In the genomic region with DNA sequence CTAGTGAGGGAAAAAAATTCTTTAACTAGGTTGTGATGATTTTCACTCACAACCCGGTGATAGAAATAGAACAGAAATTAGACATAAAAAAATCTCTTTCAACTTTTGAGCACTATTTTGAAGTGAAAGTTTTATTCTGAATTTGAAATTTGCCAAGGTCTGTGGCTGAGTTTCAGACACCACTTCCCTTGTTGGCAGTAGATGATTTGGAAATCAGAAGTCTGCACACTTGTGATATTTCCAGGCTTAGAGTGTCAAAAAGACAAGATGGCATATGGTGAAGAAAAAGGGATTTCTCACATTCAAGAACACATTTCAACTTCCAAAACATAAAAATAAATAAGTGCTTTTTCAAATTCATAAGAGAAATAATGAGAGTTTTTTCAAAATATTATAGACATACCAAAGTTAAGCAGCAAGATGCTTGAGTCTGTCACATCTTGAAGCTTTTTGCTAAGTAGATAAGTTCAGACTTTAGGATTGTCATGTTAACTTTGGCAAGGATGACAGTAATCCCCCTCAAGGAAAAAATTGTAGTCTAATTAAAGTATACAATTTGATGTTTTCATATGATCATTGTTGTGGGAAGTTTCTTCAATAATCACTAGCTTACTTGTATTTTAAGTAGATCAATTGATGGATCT, we compare ENCODE assay signal across 27 mouse cellular contexts.
DNase-seq lines count a peak whose midpoint lies in the region; ATAC-seq lines count a peak whose summit lies in the region.
"Had no signal": no experiment of that assay in that cellular context is flagged by ENCODE, and none has a peak within 500 bp of the region (broad histone marks: within the 10 kb centered on the region; RNA-seq: fewer than 3 reads in every experiment).

No protein-coding gene starts in this region.

- no peak for DNase-seq in forebrain, embryonic 10.5 days (ENCODE audit: extremely low spot score, low spot score)
- DNase-seq in frontal cortex, postnatal 36 days (ENCODE audit: low spot score in 2 of 2), result peak; percentile 1 to 36
- no peak for DNase-seq in frontal cortex, postnatal 10 days (ENCODE audit: low spot score in 2 of 2)
- peak; percentile 10 for DNase-seq in right cerebral cortex, adult 18-20 months
- no peak for DNase-seq in right cerebral cortex, postnatal 4 days
- no peak for DNase-seq in right cerebral cortex, postnatal 14 days
- DNase-seq: adrenal gland, adult 2 months; adrenal gland, postnatal 36 days; cerebellum, adult 11 months; cerebellum, adult 9-10 months; embryo, embryonic 11 days; gastrocnemius, postnatal 10 days; heart, postnatal 14 days; kidney, adult 11 months; kidney, postnatal 14 days; liver; lung, embryonic 14.5 days; lung, postnatal 14 days had no signal

- WGBS in forebrain, embryonic 13.5 days, result 86% methylated on average over 1 of the region's 1 CpGs
- WGBS in forebrain, embryonic 10.5 days, result 89% methylated on average over 1 of the region's 1 CpGs

- H3K36me3 ChIP-seq in forebrain, embryonic 13.5 days (ENCODE audit: poor library complexity, severe bottlenecking), result no peaks in the 10 kb centered on the region
- no peaks in the 10 kb centered on the region for H3K36me3 ChIP-seq in forebrain, embryonic 10.5 days (replicated peaks)
- H3K36me3 ChIP-seq: embryonic facial prominence, embryonic 12.5 days; hindbrain, embryonic 10.5 days; hindbrain, embryonic 15.5 days had no signal

- H3K9ac ChIP-seq in forebrain, embryonic 13.5 days, result no peak overlapping the region
- H3K9ac ChIP-seq: embryonic facial prominence, embryonic 12.5 days; hindbrain, embryonic 15.5 days; liver, embryonic 14.5 days; lung, embryonic 14.5 days had no signal

- no peak overlapping the region for H3K4me3 ChIP-seq in forebrain, embryonic 13.5 days
- H3K4me3 ChIP-seq in forebrain, embryonic 10.5 days, result no peak overlapping the region
- H3K4me3 ChIP-seq: embryonic facial prominence, embryonic 12.5 days; hindbrain, embryonic 10.5 days; hindbrain, embryonic 15.5 days had no signal

- no peak overlapping the region for H3K27ac ChIP-seq in forebrain, embryonic 13.5 days
- H3K27ac ChIP-seq in forebrain, embryonic 10.5 days, result no peak overlapping the region
- H3K27ac ChIP-seq: embryonic facial prominence, embryonic 12.5 days; hindbrain, embryonic 10.5 days; hindbrain, embryonic 15.5 days; liver, embryonic 14.5 days had no signal

- ATAC-seq in forebrain, embryonic 13.5 days, result peak; percentile 43; the same call in 1 of the 2 replicates
- ATAC-seq: activated CD4-positive, CD25-positive, alpha-beta regulatory T cell, adult 4 months; inflammation-experienced regulatory T-cells, adult 6 months; midbrain, embryonic 16.5 days had no signal

- H3K9me3 ChIP-seq in forebrain, embryonic 13.5 days (replicated peaks), result no peaks in the 10 kb centered on the region
- H3K9me3 ChIP-seq in forebrain, embryonic 10.5 days, result no peaks in the 10 kb centered on the region
- H3K9me3 ChIP-seq: embryonic facial prominence, embryonic 12.5 days; hindbrain, embryonic 10.5 days; hindbrain, embryonic 15.5 days had no signal

- H3K27me3 ChIP-seq in forebrain, embryonic 13.5 days, result no peaks in the 10 kb centered on the region
- H3K27me3 ChIP-seq in forebrain, embryonic 10.5 days (ENCODE audit: poor library complexity, severe bottlenecking), result no peaks in the 10 kb centered on the region
- H3K27me3 ChIP-seq: CH12.LX; embryonic facial prominence, embryonic 12.5 days; hindbrain, embryonic 15.5 days had no signal

- H3K4me2 ChIP-seq in forebrain, embryonic 13.5 days, result no peak overlapping the region
- H3K4me2 ChIP-seq: embryonic facial prominence, embryonic 12.5 days; hindbrain, embryonic 15.5 days; lung, embryonic 14.5 days had no signal

- no peaks in the 10 kb centered on the region for H3K4me1 ChIP-seq in forebrain, embryonic 13.5 days
- H3K4me1 ChIP-seq in forebrain, embryonic 10.5 days, result no peaks in the 10 kb centered on the region
- H3K4me1 ChIP-seq: embryonic facial prominence, embryonic 12.5 days; hindbrain, embryonic 10.5 days; hindbrain, embryonic 15.5 days had no signal

Comparison
In these comparisons a context has a peak if more than half of its experiments do, and no peak if none do; other contexts are left out.
1. DNase-seq: peak in frontal cortex, postnatal 36 days (2 of 2) and right cerebral cortex, adult 18-20 months (single experiment); none in forebrain, embryonic 10.5 days (single experiment), frontal cortex, postnatal 10 days (0 of 2), right cerebral cortex, postnatal 4 days (single experiment) and right cerebral cortex, postnatal 14 days (single experiment).